Mouse (Mus musculus) midbrain, embryonic 15.5 days (tissue): Measurements from ENCODE around the gene Cd80. TPM values are rescaled to one million over a fixed set of nuclear protein-coding genes. Genes with fewer than 3 reads are reported as not detected.
A peak's percentile ranks its signal among the peaks of the same experiment; 100 is the strongest.

Experiments used
- ATAC-seq: fragments of 200-750 bp; cut with Nextera tagmentation; replicated peaks from 2 replicates; pipeline ENCODE4 v1.8.0; 2017; ENCODE audit warnings: moderate TSS enrichment
- H3K27ac ChIP-seq: fragments of 300-500 bp; sonication (generic); 2 replicates; pipeline ENCODE4 v1.5.1; 2015; ENCODE audit warnings: mild to moderate bottlenecking, inconsistent platforms
- H3K27me3 ChIP-seq: fragments of 300-500 bp; sonication (generic); replicated peaks from 2 replicates; pipeline ENCODE4 v1.6.1; 2015; ENCODE audit warnings: inconsistent platforms
- H3K36me3 ChIP-seq: fragments of 300-500 bp; sonication (generic); replicated peaks from 2 replicates; pipeline ENCODE4 v1.6.1; 2015; ENCODE audit warnings: inconsistent platforms
- H3K4me1 ChIP-seq: fragments of 300-500 bp; sonication (generic); 2 replicates; pipeline ENCODE4 v1.6.1; 2015; ENCODE audit warnings: inconsistent platforms
- H3K4me2 ChIP-seq: fragments of 300-500 bp; sonication (generic); 2 replicates; pipeline ENCODE4 v1.6.1; 2015; ENCODE audit warnings: inconsistent platforms, mild to moderate bottlenecking, moderate library complexity
- H3K4me3 ChIP-seq: fragments of 300-500 bp; sonication (generic); 2 replicates; pipeline ENCODE4 v1.5.1; 2015; ENCODE audit warnings: mild to moderate bottlenecking, inconsistent platforms
- H3K9ac ChIP-seq: fragments of 300-500 bp; sonication (generic); 2 replicates; pipeline ENCODE4 v1.6.1; 2015; ENCODE audit warnings: mild to moderate bottlenecking, inconsistent platforms
- H3K9me3 ChIP-seq: fragments of 300-500 bp; sonication (generic); 2 replicates; pipeline ENCODE4 v1.6.1; 2016; ENCODE audit warnings: inconsistent platforms
- WGBS: fragments of 180-500 bp; shearing (Covaris S2); methylation state at CpG from one replicate; pipeline ENCODE4 v1.1.7; 2015; ENCODE audit warnings: mixed read lengths; 5-methylcytosine and 5-hydroxymethylcytosine counted together
- polyA plus RNA-seq: library from polyadenylated mRNA; unstranded; fragments of >200 nt; fragmentation: Nextera tagmentation; extraction: Ambion mirVana; gene quantifications from 2 replicates; pipeline ENCODE4 v1.2.1, GENCODE M21; 2015

Gene Cd80
- polyA plus RNA-seq, 1 experiment from 2014 or later: 0.75 TPM

GRCm38 (mm10) chr16:38521211-38521987 is 66.0 kb downstream of the Cd80 start:
- H3K36me3 ChIP-seq: peaks cover 22% of the 10 kb centered on the region
- H3K4me3 ChIP-seq: peak overlapping the region; percentile 98
- H3K27ac ChIP-seq: no peak overlapping the region
- peak overlapping the region; percentile 99; the same call in 1 of the 2 replicates for H3K9ac ChIP-seq
- H3K4me1 ChIP-seq: peaks cover 18% of the 10 kb centered on the region
- no peaks in the 10 kb centered on the region for H3K27me3 ChIP-seq
- no peaks in the 10 kb centered on the region for H3K9me3 ChIP-seq
- ATAC-seq: no peak
- 35% methylated on average over 8 of the region's 8 CpGs for WGBS
- H3K4me2 ChIP-seq: peak overlapping the region; percentile 79

GRCm38 (mm10) chr16:38522129-38523084 is 67.0 kb downstream of the Cd80 start, which contains the start of gene Timmdc1:
TSS of gene Timmdc1 (minus strand) at chr16:38522663.
- Histone ChIP-seq H3K27ac (peak within 1 kb of the TSS; percentile 92), H3K4me3 (peak within 1 kb of the TSS; percentile 98), H3K4me2 (peak within 1 kb of the TSS; percentile 79), H3K27me3 (no peaks in the 10 kb centered on the region), H3K9ac (peak within 1 kb of the TSS; percentile 99), H3K36me3 (peaks cover 27% of the 10 kb centered on the region), H3K9me3 (no peaks in the 10 kb centered on the region), H3K4me1 (peaks cover 18% of the 10 kb centered on the region)
- WGBS: under 1% methylated on average over 73 of the region's 73 CpGs
- ATAC-seq: peak; percentile 99

DNA sequence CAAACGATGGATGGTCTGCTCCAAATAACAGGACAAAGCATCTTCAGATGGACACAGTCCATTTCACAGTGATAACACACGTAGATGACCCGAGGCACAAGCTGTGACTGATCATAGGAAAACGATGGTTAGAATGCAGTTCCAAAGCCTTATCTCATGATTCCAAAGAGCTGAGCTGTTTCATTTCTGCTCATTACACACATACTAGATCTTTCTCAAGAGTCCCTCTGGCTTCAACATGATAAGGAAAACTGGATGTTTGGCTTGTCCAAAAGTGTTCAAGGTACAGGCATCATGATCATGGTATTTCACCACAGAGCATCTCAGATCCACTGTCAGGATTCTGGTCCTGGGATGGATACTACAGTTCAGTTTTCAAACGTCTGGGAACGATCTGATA is 70.9 kb downstream of the Cd80 start:
- Histone ChIP-seq H3K4me2 (no peak overlapping the region), H3K27ac (no peak overlapping the region), H3K9me3 (no peaks in the 10 kb centered on the region), H3K4me3 (no peak overlapping the region), H3K9ac (no peak overlapping the region), H3K27me3 (no peaks in the 10 kb centered on the region), H3K4me1 (peaks cover 13% of the 10 kb centered on the region), H3K36me3 (peaks cover 54% of the 10 kb centered on the region)
- ATAC-seq: no peak
- 90% methylated on average over 6 of the region's 6 CpGs for WGBS

GRCm38 (mm10) chr16:38536544-38537146 is 81.3 kb downstream of the Cd80 start:
- H3K27ac ChIP-seq: no peak overlapping the region
- no peaks in the 10 kb centered on the region for H3K9me3 ChIP-seq
- no peak overlapping the region for H3K4me3 ChIP-seq
- H3K4me1 ChIP-seq: no peaks in the 10 kb centered on the region
- no peaks in the 10 kb centered on the region for H3K27me3 ChIP-seq
- WGBS: 44% methylated on average over 8 of the region's 8 CpGs
- H3K36me3 ChIP-seq: peaks cover 57% of the 10 kb centered on the region
- ATAC-seq: peak; percentile 60; the same call in 1 of the 2 replicates
- H3K9ac ChIP-seq: no peak overlapping the region
- no peak overlapping the region for H3K4me2 ChIP-seq

- 0 out of 2 replicates have a peak, but pooled peaks have one; percentile 27 for ATAC-seq
- H3K4me2 ChIP-seq: no peak overlapping the region
- H3K4me1 ChIP-seq: no peaks in the 10 kb centered on the region
- H3K27me3 ChIP-seq: no peaks in the 10 kb centered on the region
- 95% methylated on average over 13 of the region's 13 CpGs for WGBS
- no peak overlapping the region for H3K4me3 ChIP-seq
- peaks cover 56% of the 10 kb centered on the region for H3K36me3 ChIP-seq
- no peak overlapping the region for H3K27ac ChIP-seq
- H3K9me3 ChIP-seq: no peaks in the 10 kb centered on the region
- no peak overlapping the region for H3K9ac ChIP-seq
Measured at GRCm38 (mm10) chr16:38538716-38539380, 83.5 kb downstream of the Cd80 start.

Other genes with a start within 250 kb of the Cd80 start
- 0.08 TPM in 1 of 2 replicates, not detected in the other for gene Nr1i2, start 160.7 kb upstream of the Cd80 start, polyA plus RNA-seq
- 1.1 and 1.5 TPM in 2 replicates for gene Maats1, start 113.4 kb upstream of the Cd80 start, polyA plus RNA-seq
- gene Cox17, start 108.6 kb upstream of the Cd80 start, polyA plus RNA-seq: 75.4 and 77.9 TPM in 2 replicates
- 0.77 TPM in 1 of 2 replicates, not detected in the other for gene Gm21987, start 108.5 kb upstream of the Cd80 start, polyA plus RNA-seq
- gene Popdc2, start 93.4 kb upstream of the Cd80 start, polyA plus RNA-seq: 0.57 and 1.4 TPM in 2 replicates
- 0.42 and 0.61 TPM in 2 replicates for gene Pla1a, start 22.4 kb upstream of the Cd80 start, polyA plus RNA-seq
- 152 and 161 TPM in 2 replicates for gene Adprh, start 2.9 kb upstream of the Cd80 start, polyA plus RNA-seq
- gene Timmdc1, start 67.1 kb downstream of the Cd80 start, polyA plus RNA-seq: 32.0 and 33.0 TPM in 2 replicates
- 52.6 and 56.4 TPM in 2 replicates for gene Poglut1, start 94.7 kb downstream of the Cd80 start, polyA plus RNA-seq
- 35.4 and 40.8 TPM in 2 replicates for gene Tmem39a, start 103.1 kb downstream of the Cd80 start, polyA plus RNA-seq